8 mouse cellular contexts compared by ENCODE assay signal in the genomic region with DNA sequence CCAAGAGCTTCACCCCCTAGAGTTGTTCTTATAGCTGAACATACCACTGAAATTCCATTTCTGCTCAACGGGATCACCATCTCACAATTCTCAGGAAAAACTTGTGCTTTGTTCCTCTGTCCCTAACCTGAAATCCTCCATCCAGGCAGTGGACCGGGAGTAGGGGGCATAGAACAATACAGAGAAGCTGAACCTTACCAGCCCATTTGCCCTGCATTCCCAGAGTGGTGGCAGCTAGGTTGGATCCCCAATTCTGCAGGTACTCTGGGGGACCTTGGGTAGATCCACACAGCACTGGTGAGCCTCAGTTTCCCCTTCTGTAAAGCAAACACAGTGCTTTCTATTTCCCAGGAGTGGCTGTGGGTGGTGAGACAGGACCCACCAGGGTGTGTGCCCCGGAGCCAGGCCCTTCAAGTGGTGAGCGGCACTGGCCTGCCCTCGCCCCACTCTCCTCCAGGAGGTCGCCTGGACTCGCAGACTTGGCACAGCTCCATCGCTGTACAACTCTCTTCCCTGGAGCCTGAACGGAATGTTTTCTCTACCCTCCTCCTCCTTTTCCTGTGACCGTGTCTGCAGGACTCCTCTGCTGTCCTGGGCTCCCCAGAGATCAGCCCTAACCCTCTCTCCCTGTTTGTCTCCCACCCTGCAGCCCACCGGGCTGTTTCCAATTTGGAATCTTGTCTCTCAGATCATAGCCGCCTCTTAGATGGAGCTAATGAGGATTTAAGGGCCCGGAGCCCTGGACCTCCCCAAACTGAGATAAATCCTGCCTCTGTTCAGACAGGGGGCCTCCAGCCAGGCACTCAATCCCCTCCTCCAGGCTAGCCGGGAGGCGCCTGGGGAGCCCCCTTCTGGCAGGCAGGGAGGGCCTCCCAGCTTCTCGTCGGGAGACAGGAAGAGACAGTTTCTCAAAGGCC. TPM values are rescaled to one million over a fixed set of nuclear protein-coding genes. Genes with fewer than 3 reads are reported as not detected.
DNase-seq lines count a peak whose midpoint lies in the region; ATAC-seq and TF ChIP-seq lines count a peak whose summit lies in the region.

No protein-coding gene starts in this region.

- TF ChIP-seq CTCF in gastrocnemius, adult 2 months (IDR thresholded peaks at IDR 0.05), result peak; percentile 36

- H3K9ac ChIP-seq in embryonic facial prominence, embryonic 13.5 days, result peak overlapping the region; percentile 56
- H3K9ac ChIP-seq in hindbrain, embryonic 15.5 days, result no peak overlapping the region
- H3K9ac ChIP-seq in liver, embryonic 12.5 days, result no peak overlapping the region
- H3K9ac ChIP-seq in stomach, embryonic 14.5 days (replicated peaks; ENCODE audit: low read depth, low read length), result no peak overlapping the region

- H3K4me2 ChIP-seq in embryonic facial prominence, embryonic 13.5 days, result peak overlapping the region; percentile 44
- peak overlapping the region; percentile 36; the same call in 1 of the 2 replicates for H3K4me2 ChIP-seq in hindbrain, embryonic 15.5 days
- H3K4me2 ChIP-seq in liver, embryonic 12.5 days, result peak overlapping the region; percentile 14; the same call in 1 of the 2 replicates
- peak overlapping the region; percentile 34 for H3K4me2 ChIP-seq in stomach, embryonic 14.5 days (replicated peaks; ENCODE audit: low read depth, low read length)

- H3K27ac ChIP-seq in gastrocnemius, adult 2 months, result no peak overlapping the region
- no peak overlapping the region for H3K27ac ChIP-seq in embryonic facial prominence, embryonic 13.5 days
- no peak overlapping the region for H3K27ac ChIP-seq in hindbrain, embryonic 15.5 days (replicated peaks)
- H3K27ac ChIP-seq in liver, embryonic 12.5 days, result no peak overlapping the region
- H3K27ac ChIP-seq in stomach, embryonic 14.5 days (ENCODE audit: low read length), result peak overlapping the region; percentile 21

- DNase-seq in gastrocnemius, adult 2 months, result peak; percentile 33
- DNase-seq in gastrocnemius, postnatal 36 days, result no peak
- DNase-seq in left cerebral cortex, postnatal 36 days (ENCODE audit: low spot score in 2 of 2), result no peak
- DNase-seq in left cerebral cortex, adult 9 months (ENCODE audit: low spot score in 2 of 2), result no peak

- peaks cover 68% of the 10 kb centered on the region for H3K27me3 ChIP-seq in embryonic facial prominence, embryonic 13.5 days
- H3K27me3 ChIP-seq in hindbrain, embryonic 15.5 days, result peaks cover 26% of the 10 kb centered on the region
- H3K27me3 ChIP-seq in liver, embryonic 12.5 days (replicated peaks), result peaks cover 47% of the 10 kb centered on the region
- H3K27me3 ChIP-seq in stomach, embryonic 14.5 days (ENCODE audit: control insufficient read depth, insufficient read depth, low read length), result no peaks in the 10 kb centered on the region

- 0 out of 2 replicates have a peak overlapping the region, but pooled peaks have one; percentile 11 for H3K4me3 ChIP-seq in gastrocnemius, adult 2 months
- peak overlapping the region; percentile 3; the same call in 1 of the 2 replicates for H3K4me3 ChIP-seq in embryonic facial prominence, embryonic 13.5 days
- H3K4me3 ChIP-seq in hindbrain, embryonic 15.5 days, result no peak overlapping the region
- H3K4me3 ChIP-seq in liver, embryonic 12.5 days, result no peak overlapping the region
- H3K4me3 ChIP-seq in stomach, embryonic 14.5 days (ENCODE audit: low read depth, low read length), result no peak overlapping the region

- 0 out of 2 replicates have a peak, but pooled peaks have one; percentile 56 for ATAC-seq in embryonic facial prominence, embryonic 13.5 days (ENCODE audit: insufficient number of reproducible peaks, insufficient read depth, low FRiP score, low TSS enrichment, low read depth)
- ATAC-seq in hindbrain, embryonic 15.5 days (ENCODE audit: low FRiP score, low read depth), result no peak
- no peak for ATAC-seq in liver, embryonic 12.5 days
- ATAC-seq in stomach, embryonic 14.5 days (ENCODE audit: insufficient number of reproducible peaks, insufficient read depth, low FRiP score, low read depth), result peak; percentile 62; the same call in 1 of the 2 replicates

- H3K4me1 ChIP-seq in embryonic facial prominence, embryonic 13.5 days, result peaks cover 21% of the 10 kb centered on the region
- H3K4me1 ChIP-seq in hindbrain, embryonic 15.5 days (replicated peaks), result peaks cover 22% of the 10 kb centered on the region
- peaks cover 40% of the 10 kb centered on the region for H3K4me1 ChIP-seq in liver, embryonic 12.5 days
- peaks cover 15% of the 10 kb centered on the region for H3K4me1 ChIP-seq in stomach, embryonic 14.5 days (ENCODE audit: control insufficient read depth, insufficient read depth, low read length)

- no peaks in the 10 kb centered on the region for H3K9me3 ChIP-seq in embryonic facial prominence, embryonic 13.5 days
- H3K9me3 ChIP-seq in hindbrain, embryonic 15.5 days, result no peaks in the 10 kb centered on the region
- no peaks in the 10 kb centered on the region for H3K9me3 ChIP-seq in liver, embryonic 12.5 days (replicated peaks)
- no peaks in the 10 kb centered on the region for H3K9me3 ChIP-seq in stomach, embryonic 14.5 days (ENCODE audit: control insufficient read depth, low read depth, low read length)

- no peaks in the 10 kb centered on the region for H3K36me3 ChIP-seq in embryonic facial prominence, embryonic 13.5 days
- H3K36me3 ChIP-seq in hindbrain, embryonic 15.5 days, result no peaks in the 10 kb centered on the region
- no peaks in the 10 kb centered on the region for H3K36me3 ChIP-seq in liver, embryonic 12.5 days
- no peaks in the 10 kb centered on the region for H3K36me3 ChIP-seq in stomach, embryonic 14.5 days (ENCODE audit: control insufficient read depth, insufficient read depth, low read length)

- WGBS in embryonic facial prominence, embryonic 13.5 days, result 6% methylated on average over 17 of the region's 17 CpGs
- WGBS in hindbrain, embryonic 15.5 days, result 11% methylated on average over 17 of the region's 17 CpGs
- 35% methylated on average over 17 of the region's 17 CpGs for WGBS in liver, embryonic 12.5 days (ENCODE audit: insufficient replicate concordance)
- WGBS in stomach, embryonic 14.5 days, result 6% methylated on average over 17 of the region's 17 CpGs

- intact Hi-C loops in gastrocnemius, adult 2 months (cut with DNase I), result loop anchor here (5.0 to 10.0 kb wide), 2 partner anchors 85 to 242 kb away; no protein-coding TSS in a partner anchor
- intact Hi-C loops in gastrocnemius, postnatal 36 days (cut with DNase I), result loop anchor here (5.0 kb wide), 2 partner anchors 37 to 242 kb away; no protein-coding TSS in a partner anchor
- intact Hi-C loops in left cerebral cortex, postnatal 36 days (cut with DNase I), result loop anchor here (2.0 kb wide), 1 partner anchor 339 kb away; no protein-coding TSS in a partner anchor

RNA-seq across cellular contexts. Expression of gene Cux1, which starts 52.3 kb away (rescaled TPM):
- 10 to 100 TPM; 80.9 to 88.2 TPM for total RNA-seq in gastrocnemius, adult 2 months (2021)
- total RNA-seq in gastrocnemius, postnatal 36 days (2021), result 10 to 100 TPM; 73.6 to 80.1 TPM
- polyA plus RNA-seq in embryonic facial prominence, embryonic 13.5 days (2015; fragmentation: Nextera tagmentation; extraction: Ambion mirVana), result 78.6 and 82.7 TPM in 2 replicates
- 101 and 106 TPM in 2 replicates for polyA plus RNA-seq in hindbrain, embryonic 15.5 days (2015; fragmentation: Nextera tagmentation; extraction: Ambion mirVana)
- polyA plus RNA-seq in liver, embryonic 12.5 days (2016; fragmentation: Nextera tagmentation; extraction: Ambion mirVana), result 29.8 and 31.7 TPM in 2 replicates
- polyA plus RNA-seq in stomach, embryonic 14.5 days (2014; fragmentation: Nextera tagmentation; extraction: Ambion mirVana), result 92.8 and 93.1 TPM in 2 replicates
- total RNA-seq in left cerebral cortex, postnatal 36 days (2021), result 100 to 1,000 TPM; 107 to 119 TPM

Comparison
In these comparisons a context has a peak if more than half of its experiments do, and no peak if none do; other contexts are left out.
1. H3K4me3 ChIP-seq: peak in gastrocnemius, adult 2 months (single experiment) and embryonic facial prominence, embryonic 13.5 days (single experiment); none in hindbrain, embryonic 15.5 days (single experiment), liver, embryonic 12.5 days (single experiment) and stomach, embryonic 14.5 days (single experiment).
2. ATAC-seq: peak in embryonic facial prominence, embryonic 13.5 days (single experiment) and stomach, embryonic 14.5 days (single experiment); none in hindbrain, embryonic 15.5 days (single experiment) and liver, embryonic 12.5 days (single experiment).
3. Peak in every context shown above with its lines, with median percentiles within 50 percentile points of each other: H3K4me2 ChIP-seq.